Mouse (Mus musculus) C2C12 (cell line): ENCODE measurements around the gene Clstn3. TPM values are rescaled to one million over a fixed set of nuclear protein-coding genes. Genes with fewer than 3 reads are reported as not detected.
"Not testable (repeated sequence)": the region's sequence is repeated elsewhere in the genome, so short reads cannot be mapped to it uniquely, and the experiment has no call there.

ENCODE experiments used
- H3K27me3 ChIP-seq: one replicate; pipeline ENCODE4 v1.6.1; 2011; ENCODE audit not compliant: control insufficient read depth, insufficient read depth, insufficient read length
- H3K36me3 ChIP-seq: one replicate; pipeline ENCODE4 v1.6.1; 2011; ENCODE audit not compliant: control insufficient read depth, insufficient read depth
- H3K4me3 ChIP-seq: one replicate; pipeline ENCODE4 v1.5.1; 2011; ENCODE audit warnings: mild to moderate bottlenecking, control low read depth; ENCODE audit not compliant: poor library complexity, insufficient read depth, severe bottlenecking
- H3K79me2 ChIP-seq: one replicate; pipeline ENCODE4 v1.6.1; 2011; ENCODE audit not compliant: control insufficient read depth, insufficient read depth
- H3K79me3 ChIP-seq: one replicate; pipeline ENCODE4 v1.6.1; 2011; ENCODE audit warnings: low read depth, control low read depth
- H3ac ChIP-seq: one replicate; pipeline ENCODE3; 2011; ENCODE audit warnings: low read depth; ENCODE audit not compliant: control insufficient read depth, insufficient read length
- CEBPB ChIP-seq: IDR thresholded peaks from one replicate; pipeline ENCODE4 v1.6.1; 2011; ENCODE audit warnings: low read depth, mild to moderate bottlenecking, control low read depth, moderate library complexity
- CTCF ChIP-seq: IDR thresholded peaks from one replicate; pipeline ENCODE4 v1.5.1; 2011; ENCODE audit not compliant: control insufficient read depth, insufficient read depth, insufficient read length
- FOSL1 ChIP-seq: IDR thresholded peaks from one replicate; pipeline ENCODE4 v1.8.0; 2011; ENCODE audit warnings: mild to moderate bottlenecking, low read length; ENCODE audit not compliant: poor library complexity, insufficient read depth, severe bottlenecking
- MAX ChIP-seq: IDR thresholded peaks from one replicate; pipeline ENCODE4 v1.6.1; 2011; ENCODE audit warnings: mild to moderate bottlenecking, control low read depth
- MYOD1 ChIP-seq: IDR thresholded peaks from one replicate; pipeline ENCODE4 v1.6.1; 2011; ENCODE audit warnings: low read depth; ENCODE audit not compliant: control insufficient read depth, insufficient read length
- MYOG ChIP-seq: IDR thresholded peaks from one replicate; pipeline ENCODE4 v1.6.1; 2011; ENCODE audit not compliant: control insufficient read depth, insufficient read length; ENCODE audit errors: extremely low read depth
- USF1 ChIP-seq: IDR thresholded peaks from one replicate; pipeline ENCODE4 v1.6.1; 2011; ENCODE audit warnings: low read depth, mild to moderate bottlenecking, control low read depth, moderate library complexity
- polyA plus RNA-seq: library from polyadenylated mRNA; unstranded; fragments of >200 nt; fragmentation: generic; extraction: Trizol; gene quantifications from one replicate; pipeline ENCODE4 v1.2.1, GENCODE M21; 2012; ENCODE audit warnings: missing spikeins

The Clstn3 gene
- polyA plus RNA-seq, 1 experiment: 1.8 TPM

- TF ChIP-seq FOSL1 (no peak), MAX (no peak), CEBPB (no peak), CTCF (no peak), MYOG (no peak)
- Histone ChIP-seq H3K36me3 (no peaks in the 10 kb centered on the region), H3K27me3 (no peaks in the 10 kb centered on the region), H3ac (no peak overlapping the region), H3K79me2 (no peaks in the 10 kb centered on the region), H3K4me3 (no peak overlapping the region), H3K79me3 (no peaks in the 10 kb centered on the region)
Measured at GRCm38 (mm10) chr6:124430784-124431495, 33.7 kb downstream of the Clstn3 start.

GRCm38 (mm10) chr6:124430379-124430778 lies 34.2 kb downstream of the Clstn3 start:
- Histone ChIP-seq H3K36me3 (no peaks in the 10 kb centered on the region), H3ac (no peak overlapping the region), H3K27me3 (no peaks in the 10 kb centered on the region), H3K4me3 (no peak overlapping the region), H3K79me3 (no peaks in the 10 kb centered on the region), H3K79me2 (no peaks in the 10 kb centered on the region)
- TF ChIP-seq CEBPB (no peak), FOSL1 (no peak), USF1 (no peak), MAX (no peak), CTCF (no peak), MYOD1 (no peak), MYOG (no peak)

GRCm38 (mm10) chr6:124427791-124428576 lies 36.6 kb downstream of the Clstn3 start:
- TF ChIP-seq FOSL1 (no peak), MAX (no peak)
- Histone ChIP-seq H3K4me3 (no peak overlapping the region), H3K27me3 (no peaks in the 10 kb centered on the region)

GRCm38 (mm10) chr6:124427289-124427688 lies 37.3 kb downstream of the Clstn3 start:
- Histone ChIP-seq H3K4me3 (no peak overlapping the region), H3ac (no peak overlapping the region), H3K36me3 (no peaks in the 10 kb centered on the region), H3K79me2 (no peaks in the 10 kb centered on the region), H3K27me3 (no peaks in the 10 kb centered on the region), H3K79me3 (no peaks in the 10 kb centered on the region)
- TF ChIP-seq USF1 (no peak), MYOG (no peak), FOSL1 (no peak), MAX (no peak), MYOD1 (no peak), CTCF (no peak), CEBPB (no peak)

More at GRCm38 (mm10) chr6:124427791-124428576, 36.6 kb downstream of the Clstn3 start:
- Histone ChIP-seq H3ac (no peak overlapping the region), H3K79me3 (no peaks in the 10 kb centered on the region), H3K36me3 (no peaks in the 10 kb centered on the region), H3K79me2 (no peaks in the 10 kb centered on the region)

GRCm38 (mm10) chr6:124426604-124427003 lies 38.0 kb downstream of the Clstn3 start:
- H3K4me3 ChIP-seq: no peak overlapping the region
- H3ac ChIP-seq: no peak overlapping the region
- no peaks in the 10 kb centered on the region for H3K79me3 ChIP-seq
- no peak for TF ChIP-seq MYOG
- no peak for TF ChIP-seq CEBPB
- TF ChIP-seq USF1: no peak
- TF ChIP-seq MAX: no peak
- TF ChIP-seq CTCF: no peak
- no peak for TF ChIP-seq FOSL1
- H3K79me2 ChIP-seq: no peaks in the 10 kb centered on the region
- no peaks in the 10 kb centered on the region for H3K36me3 ChIP-seq
- H3K27me3 ChIP-seq: no peaks in the 10 kb centered on the region

- Histone ChIP-seq H3K27me3 (no peaks in the 10 kb centered on the region), H3K79me2 (no peaks in the 10 kb centered on the region), H3K79me3 (no peaks in the 10 kb centered on the region), H3K4me3 (no peak overlapping the region), H3K36me3 (no peaks in the 10 kb centered on the region), H3ac (no peak overlapping the region)
- TF ChIP-seq FOSL1 (no peak), MYOD1 (no peak), USF1 (no peak), CEBPB (no peak), CTCF (no peak), MYOG (no peak), MAX (no peak)
Measured at GRCm38 (mm10) chr6:124425523-124425922, 39.1 kb downstream of the Clstn3 start.

GRCm38 (mm10) chr6:124425042-124425441 lies 39.6 kb downstream of the Clstn3 start:
- H3K27me3 ChIP-seq, H3ac ChIP-seq: not testable (repeated sequence)

More at GRCm38 (mm10) chr6:124425042-124425441, 39.6 kb downstream of the Clstn3 start:
- H3K79me2 ChIP-seq, H3K79me3 ChIP-seq, H3K36me3 ChIP-seq, H3K4me3 ChIP-seq: not testable (repeated sequence)
